Mouse (Mus musculus) ES-Bruce4 (cell line): ENCODE results near the gene Mid1.

Source experiments
- CTCF ChIP-seq: IDR thresholded peaks from one replicate; pipeline ENCODE4 v1.8.1; 2011; ENCODE audit warnings: low read depth, low read length
- POLR2A ChIP-seq: IDR thresholded peaks from one replicate; pipeline ENCODE4 v1.8.1; 2011; ENCODE audit warnings: low read length; ENCODE audit not compliant: insufficient read depth

- no peak for TF ChIP-seq CTCF
- TF ChIP-seq POLR2A: no peak
Observed at GRCm38 (mm10) chrX:169881253-169882219, 196.5 kb downstream of the Mid1 start.
